Mouse (Mus musculus): Measurements from ENCODE around the gene Fam98a.
A peak's percentile ranks its signal among the peaks of the same experiment; 100 is the strongest.

The Fam98a gene

GRCm38 (mm10) chr17:75506097-75506675, 45.6 kb downstream of the Fam98a start:
- DNase-seq (ENCODE audit: low read depth, low spot score) = peak; percentile 58
- peaks cover 16% of the 10 kb centered on the region; the same call in 1 of the 2 replicates for H3K36me3 ChIP-seq (ENCODE audit: control insufficient read depth, insufficient read depth, low read length, poor library complexity, severe bottlenecking)
- no peaks in the 10 kb centered on the region for H3K27me3 ChIP-seq (ENCODE audit: control insufficient read depth, insufficient read depth, low read length, poor library complexity, severe bottlenecking)

- H3K27me3 ChIP-seq (ENCODE audit: control insufficient read depth, insufficient read depth, low read length, poor library complexity, severe bottlenecking) = no peaks in the 10 kb centered on the region
- DNase-seq (ENCODE audit: low read depth, low spot score) = peak; percentile 81
Measured at GRCm38 (mm10) chr17:75505053-75505452, 46.7 kb downstream of the Fam98a start.

GRCm38 (mm10) chr17:75503031-75503430, 48.7 kb downstream of the Fam98a start:
- Histone ChIP-seq H3K27me3 (ENCODE audit: control insufficient read depth, insufficient read depth, low read length, poor library complexity, severe bottlenecking) (no peaks in the 10 kb centered on the region), H3K36me3 (ENCODE audit: control insufficient read depth, insufficient read depth, low read length, poor library complexity, severe bottlenecking) (peaks cover 21% of the 10 kb centered on the region)
- no peak for DNase-seq (ENCODE audit: low read depth, low spot score)

More at GRCm38 (mm10) chr17:75505053-75505452, 46.7 kb downstream of the Fam98a start:
- peaks cover 19% of the 10 kb centered on the region for H3K36me3 ChIP-seq (ENCODE audit: control insufficient read depth, insufficient read depth, low read length, poor library complexity, severe bottlenecking)

GRCm38 (mm10) chr17:75498241-75498651, 53.5 kb downstream of the Fam98a start:
- H3K36me3 ChIP-seq (ENCODE audit: control insufficient read depth, insufficient read depth, low read length, poor library complexity, severe bottlenecking) = peaks cover 18% of the 10 kb centered on the region
- no peak for DNase-seq (ENCODE audit: low read depth, low spot score)
- H3K27me3 ChIP-seq (ENCODE audit: control insufficient read depth, insufficient read depth, low read length, poor library complexity, severe bottlenecking) = no peaks in the 10 kb centered on the region

GRCm38 (mm10) chr17:75495213-75495612, 56.5 kb downstream of the Fam98a start:
- DNase-seq (ENCODE audit: low read depth, low spot score) = no peak
- peaks cover 18% of the 10 kb centered on the region for H3K36me3 ChIP-seq (ENCODE audit: control insufficient read depth, insufficient read depth, low read length, poor library complexity, severe bottlenecking)

More at GRCm38 (mm10) chr17:75495213-75495612, 56.5 kb downstream of the Fam98a start:
- no peaks in the 10 kb centered on the region for H3K27me3 ChIP-seq (ENCODE audit: control insufficient read depth, insufficient read depth, low read length, poor library complexity, severe bottlenecking)
